Mouse (Mus musculus): ENCODE results near the gene Kcnb1.

The Kcnb1 gene

DNA sequence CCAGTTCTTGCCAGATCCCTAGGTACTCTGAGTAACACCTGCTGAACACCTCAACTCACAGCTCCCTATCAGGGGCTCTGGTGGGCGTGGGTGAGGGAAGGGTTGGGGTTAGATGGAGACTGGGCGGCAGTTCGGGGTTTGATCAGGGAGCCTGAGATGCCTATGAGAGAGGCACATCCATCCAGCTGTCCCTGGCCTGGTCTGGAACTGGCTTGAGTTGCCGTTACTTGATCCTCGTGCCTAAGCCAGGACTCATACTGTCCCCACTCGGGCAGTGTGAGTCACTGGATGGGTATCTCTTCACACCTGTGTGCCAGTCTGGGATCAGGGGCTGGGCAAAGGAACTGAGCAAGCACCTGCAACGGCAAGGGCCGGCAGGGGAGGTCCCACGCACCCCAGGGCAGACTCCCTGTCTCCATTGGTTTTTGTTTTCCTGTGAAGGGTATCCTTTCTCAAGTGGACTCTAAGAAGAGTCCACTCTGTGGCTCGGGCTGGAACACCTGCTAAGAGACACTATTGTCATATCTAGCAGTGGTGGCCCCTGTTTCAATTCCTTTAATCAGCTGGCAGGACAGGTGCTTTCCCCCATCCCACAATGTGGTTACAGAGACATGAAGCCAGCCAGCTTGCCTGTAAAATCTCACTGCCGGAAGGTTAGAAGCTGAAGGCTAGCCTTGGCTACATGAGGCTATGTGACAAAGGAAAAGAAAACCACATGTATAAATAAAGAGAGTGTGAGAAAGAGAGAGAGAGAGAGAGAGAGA is 112.6 kb downstream of the Kcnb1 start:
- DNase-seq = no peak

DNA sequence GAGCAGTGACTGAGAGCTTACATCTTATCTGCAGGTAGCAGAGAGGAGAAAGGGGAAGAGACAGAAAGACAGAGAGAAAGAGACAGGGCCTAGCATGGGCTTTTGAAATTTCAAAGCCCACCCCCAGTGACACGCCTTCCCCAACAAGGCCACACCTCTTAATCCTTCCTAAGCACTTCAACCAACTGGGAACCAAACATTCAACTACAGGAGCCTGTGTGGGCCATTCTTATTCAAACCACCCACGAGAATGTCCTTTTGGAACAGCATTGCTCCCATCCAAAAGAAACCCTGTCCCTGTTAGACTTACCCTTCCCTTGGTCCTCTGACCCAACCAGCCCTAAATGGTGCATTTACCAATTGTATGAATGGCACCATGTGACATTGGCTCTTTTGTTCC is 113.2 kb downstream of the Kcnb1 start:
- DNase-seq = no peak

DNA sequence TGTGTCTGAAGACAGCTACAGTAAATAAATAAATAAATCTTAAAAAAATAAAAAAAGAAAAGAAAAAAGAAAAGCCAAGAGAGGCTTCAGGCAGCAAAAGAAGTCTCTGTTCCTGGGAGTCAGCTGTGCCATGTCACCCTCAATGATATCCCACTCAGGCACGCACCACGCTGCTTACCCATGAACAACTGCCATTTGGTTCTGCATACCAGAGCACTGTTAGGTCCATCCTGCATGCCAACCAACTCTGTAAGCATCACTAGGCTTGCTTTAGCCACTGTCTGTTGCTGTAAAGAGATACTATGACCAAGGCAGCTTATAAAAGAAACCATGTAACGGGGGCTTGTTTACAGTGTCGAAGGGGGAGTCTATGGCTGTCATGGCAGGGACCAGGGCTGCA is 113.6 kb downstream of the Kcnb1 start:
- DNase-seq = no peak

DNA sequence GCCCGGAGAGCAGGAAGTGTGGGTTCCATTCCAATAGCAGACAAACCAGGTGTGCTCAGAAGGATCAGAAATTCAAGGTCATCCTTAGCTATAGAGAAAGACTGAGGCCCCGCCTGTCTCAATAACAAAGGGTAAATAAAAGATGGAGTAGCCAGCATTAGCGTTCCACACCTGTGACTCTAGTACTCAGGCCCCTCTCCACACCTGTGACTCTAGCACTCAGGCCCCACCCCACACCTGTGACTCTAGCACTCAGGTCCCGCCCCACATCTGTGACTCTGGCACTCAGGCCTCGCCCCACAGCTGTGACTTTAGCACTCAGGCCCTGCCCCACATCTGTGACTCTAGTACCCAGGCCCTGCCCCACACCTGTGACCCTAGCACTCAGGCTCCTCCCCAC is 115.4 kb downstream of the Kcnb1 start:
- no peak for DNase-seq

DNA sequence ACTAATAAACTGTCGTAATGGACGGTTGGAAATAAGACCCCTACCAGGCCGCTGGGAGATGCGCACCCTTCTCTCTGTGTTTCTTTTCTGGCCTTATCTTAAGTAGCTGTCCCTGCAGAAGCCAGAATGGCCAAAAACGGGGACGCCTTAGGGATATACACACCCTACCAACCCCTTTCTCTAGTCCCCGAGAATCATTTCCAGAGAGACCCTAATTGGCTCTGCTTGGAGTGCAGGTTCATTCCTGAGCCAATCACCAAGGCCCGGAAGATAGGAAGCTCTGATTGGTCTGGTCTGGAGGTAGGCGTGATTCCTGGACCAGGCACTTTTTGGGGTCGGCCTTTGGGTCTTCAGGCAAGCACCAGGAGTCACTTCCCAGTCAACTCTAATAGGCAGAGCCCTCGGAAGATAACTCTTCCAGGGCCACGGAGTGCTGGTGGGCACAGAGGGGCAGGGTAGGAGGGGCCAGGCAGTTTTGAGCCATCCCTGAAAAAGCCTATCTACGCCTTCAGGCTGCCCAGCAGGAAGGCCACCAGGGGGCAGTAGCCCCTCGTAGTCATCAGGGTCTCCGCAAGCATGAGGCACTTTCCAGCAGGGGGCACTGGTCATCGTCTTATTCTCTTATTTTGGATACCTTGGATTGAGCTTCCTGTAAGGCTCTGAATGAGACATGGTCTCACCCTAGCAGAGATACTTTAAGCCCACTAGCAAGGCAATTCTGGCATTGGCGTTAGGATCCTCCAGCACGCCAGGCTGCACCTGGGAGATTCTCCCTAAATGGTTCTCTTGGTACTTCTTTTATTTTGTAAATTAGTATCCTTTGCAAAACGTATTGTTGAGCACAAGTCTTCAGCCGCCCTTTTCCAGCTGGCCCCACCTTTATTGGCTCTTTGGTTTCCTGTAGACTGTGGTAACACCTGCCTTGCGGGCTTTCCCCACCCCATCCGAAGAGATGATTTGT is 118.0 kb downstream of the Kcnb1 start:
- peak; percentile 94 for DNase-seq

DNA sequence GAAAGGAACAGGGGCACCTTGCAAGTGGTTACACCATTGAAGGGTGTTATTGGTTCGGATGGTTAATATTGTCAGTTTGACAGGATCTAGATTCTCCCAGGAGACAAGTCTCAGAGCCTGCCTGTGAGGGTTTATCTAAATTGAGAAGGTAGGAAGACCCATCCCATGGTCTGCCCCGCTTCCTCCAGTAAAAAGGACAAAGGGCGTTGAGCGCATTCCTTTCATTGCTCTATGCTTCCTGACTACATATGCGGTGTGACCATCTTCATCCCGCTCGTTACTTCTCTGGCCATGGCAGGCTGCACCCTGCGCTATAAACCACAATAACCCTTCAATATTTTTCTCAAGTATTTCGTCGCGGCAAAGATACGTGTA is 118.7 kb downstream of the Kcnb1 start:
- no peak for DNase-seq

DNA sequence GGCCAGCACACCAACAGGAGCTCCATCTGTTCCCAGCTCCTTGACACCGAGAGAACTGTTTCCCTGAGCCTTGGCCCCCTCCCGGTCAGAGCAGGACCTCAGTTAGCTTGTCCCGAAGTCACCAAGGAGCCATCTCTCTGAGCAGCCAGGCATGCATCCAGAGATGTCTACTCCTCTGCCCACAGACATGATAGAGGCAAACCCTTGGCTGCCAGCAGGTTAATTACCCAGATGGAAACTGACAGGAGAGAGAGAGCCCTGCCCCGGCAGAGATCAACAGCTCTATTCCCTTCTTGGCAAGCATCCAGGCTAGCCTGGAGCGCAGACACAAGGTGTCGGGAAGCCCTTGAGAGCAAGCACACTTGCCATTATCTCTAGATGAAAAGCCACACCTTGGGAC is 119.6 kb downstream of the Kcnb1 start:
- DNase-seq = peak; percentile 86

DNA sequence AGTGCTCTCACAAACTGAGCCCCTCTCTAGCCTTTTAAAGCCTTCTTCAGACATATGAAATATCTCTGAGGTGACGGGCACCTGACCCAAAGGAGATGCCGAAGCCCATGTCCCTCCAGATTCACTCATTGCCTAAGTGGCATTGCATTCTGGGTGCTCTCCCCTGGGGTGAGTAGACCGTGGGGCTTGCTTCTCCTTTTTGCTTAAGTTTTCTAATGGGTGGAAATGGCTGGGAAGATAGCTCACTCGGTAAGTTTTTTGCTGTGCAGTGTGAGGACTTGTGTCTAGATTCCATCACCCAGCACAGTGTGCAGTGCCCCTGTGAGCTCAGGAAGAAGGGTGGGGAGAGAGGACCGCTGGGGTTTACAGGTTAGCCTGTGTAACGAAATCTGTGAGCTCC is 122.4 kb downstream of the Kcnb1 start:
- no peak for DNase-seq

DNA sequence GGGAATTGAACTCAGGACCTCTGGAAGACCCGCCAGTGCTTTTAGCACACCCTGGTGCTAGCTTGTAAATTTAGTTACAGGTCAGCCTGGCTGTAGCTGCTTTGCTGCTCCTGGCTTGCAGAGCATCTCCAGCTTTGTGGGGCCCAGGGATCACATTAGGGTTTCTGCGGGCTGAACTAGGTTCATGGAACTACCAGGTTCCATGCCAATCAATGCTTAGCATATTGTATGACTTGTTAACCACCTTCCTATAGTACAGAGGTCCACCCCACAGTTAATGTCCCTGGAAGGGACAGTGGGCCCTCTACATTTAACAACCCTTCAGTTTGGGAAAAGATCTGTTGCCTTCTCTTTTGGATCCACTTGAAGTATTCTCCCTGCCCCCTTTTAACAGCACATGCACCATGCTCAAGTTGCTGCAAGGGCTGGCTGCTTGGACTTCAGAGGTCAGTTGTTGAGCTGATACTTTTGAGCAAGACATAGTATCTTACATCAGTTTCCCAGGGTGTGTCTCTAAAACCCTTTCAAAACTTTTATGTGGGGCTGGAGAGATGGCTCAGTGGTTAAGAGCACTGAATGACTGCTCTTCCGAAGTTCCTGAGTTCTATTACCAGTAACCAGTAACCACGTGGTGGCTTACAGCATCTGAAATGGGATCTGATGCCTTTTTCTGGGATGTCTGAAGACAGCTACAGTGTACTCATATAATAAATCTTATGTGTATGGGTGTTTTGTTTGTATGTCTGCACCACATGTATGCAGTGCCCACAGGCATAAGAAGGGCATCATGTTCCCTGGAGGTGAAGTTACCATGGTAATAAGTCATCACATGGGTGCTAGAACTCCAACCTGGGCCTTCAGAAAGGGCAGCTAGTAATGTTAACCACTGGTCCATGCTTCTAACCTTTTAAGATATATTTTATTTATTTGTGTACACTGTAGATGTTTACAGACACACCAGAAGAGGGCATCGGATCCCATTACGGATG is 123.1 kb downstream of the Kcnb1 start:
- DNase-seq = peak; percentile 20

DNA sequence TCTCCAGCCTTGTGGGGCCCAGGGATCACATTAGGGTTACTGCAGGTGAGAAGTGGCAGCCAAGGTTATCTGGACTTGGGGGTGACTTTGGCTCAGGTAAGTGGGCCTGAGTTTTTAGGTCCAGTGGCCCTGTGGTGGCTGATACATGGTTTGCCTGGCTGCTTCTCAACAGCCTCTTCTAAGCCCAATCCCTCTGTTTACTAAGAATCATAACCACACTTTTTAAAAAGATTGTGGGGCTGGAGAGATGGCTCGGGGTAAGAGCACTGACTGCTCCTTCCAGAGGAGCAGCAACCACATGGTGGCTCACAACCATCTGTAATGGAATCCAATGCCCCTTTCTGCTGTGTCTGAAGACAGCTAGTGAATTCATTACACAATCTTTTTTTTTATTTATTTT is 123.9 kb downstream of the Kcnb1 start:
- no peak for DNase-seq

DNA sequence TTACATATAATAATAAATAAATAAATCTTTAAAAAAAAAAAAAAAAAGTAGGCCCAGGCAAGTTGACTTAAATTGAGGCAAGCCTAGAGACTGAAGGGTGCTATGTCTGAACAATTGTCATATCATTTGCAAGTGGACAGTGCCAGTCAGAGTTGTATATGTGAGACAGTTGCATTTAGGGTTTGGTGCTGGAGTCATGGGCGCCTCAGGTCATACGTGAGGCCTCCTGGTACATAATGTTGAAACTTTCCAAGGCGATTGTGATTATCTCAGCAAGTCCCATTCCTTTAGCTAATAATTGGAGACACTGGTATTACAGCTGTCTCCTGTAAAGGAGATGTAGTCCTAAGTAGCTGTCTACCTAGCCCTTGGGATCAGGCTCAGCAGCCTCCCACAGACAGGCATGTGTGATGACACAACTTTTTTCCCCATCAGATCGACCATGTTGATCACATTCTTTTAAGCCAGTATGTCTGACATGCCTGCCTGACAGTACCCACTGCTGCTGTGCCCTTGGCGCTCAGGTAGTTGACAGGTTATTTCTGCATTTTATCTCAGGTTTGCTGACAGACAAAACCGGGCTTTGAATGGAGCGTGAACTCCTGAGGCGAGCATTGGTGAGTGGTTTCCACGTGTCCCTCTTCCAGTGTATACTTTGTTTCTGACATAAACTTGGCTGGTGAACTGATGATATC is 125.2 kb downstream of the Kcnb1 start:
- no peak for DNase-seq

DNA sequence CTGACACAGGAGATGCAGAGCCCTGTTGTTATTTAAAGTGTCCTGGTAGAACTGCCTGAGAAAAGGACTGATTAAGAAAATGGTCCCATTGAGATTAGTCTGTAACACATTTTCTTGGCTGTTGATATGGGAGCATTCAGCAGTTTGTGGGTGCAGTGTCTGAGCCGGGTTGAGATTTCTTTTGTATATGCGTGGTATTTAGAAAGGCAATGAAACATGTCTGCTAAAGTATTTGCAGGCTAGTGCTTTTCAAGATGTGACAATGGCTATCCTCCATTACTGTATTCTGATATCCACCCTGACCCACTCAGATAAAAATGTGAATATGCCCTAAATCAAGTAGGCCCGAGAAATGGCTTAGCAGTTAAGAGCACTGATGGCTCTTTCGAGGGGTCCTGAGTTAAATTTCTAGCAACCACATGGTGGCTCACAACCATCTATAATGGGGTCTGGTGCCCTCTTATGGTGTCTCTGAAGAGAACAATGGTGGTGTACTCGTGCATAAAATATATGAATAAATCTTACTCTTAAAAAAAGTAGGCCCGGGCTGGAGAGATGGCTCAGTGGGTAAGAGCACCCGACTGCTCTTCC is 126.0 kb downstream of the Kcnb1 start:
- DNase-seq = no peak

DNA sequence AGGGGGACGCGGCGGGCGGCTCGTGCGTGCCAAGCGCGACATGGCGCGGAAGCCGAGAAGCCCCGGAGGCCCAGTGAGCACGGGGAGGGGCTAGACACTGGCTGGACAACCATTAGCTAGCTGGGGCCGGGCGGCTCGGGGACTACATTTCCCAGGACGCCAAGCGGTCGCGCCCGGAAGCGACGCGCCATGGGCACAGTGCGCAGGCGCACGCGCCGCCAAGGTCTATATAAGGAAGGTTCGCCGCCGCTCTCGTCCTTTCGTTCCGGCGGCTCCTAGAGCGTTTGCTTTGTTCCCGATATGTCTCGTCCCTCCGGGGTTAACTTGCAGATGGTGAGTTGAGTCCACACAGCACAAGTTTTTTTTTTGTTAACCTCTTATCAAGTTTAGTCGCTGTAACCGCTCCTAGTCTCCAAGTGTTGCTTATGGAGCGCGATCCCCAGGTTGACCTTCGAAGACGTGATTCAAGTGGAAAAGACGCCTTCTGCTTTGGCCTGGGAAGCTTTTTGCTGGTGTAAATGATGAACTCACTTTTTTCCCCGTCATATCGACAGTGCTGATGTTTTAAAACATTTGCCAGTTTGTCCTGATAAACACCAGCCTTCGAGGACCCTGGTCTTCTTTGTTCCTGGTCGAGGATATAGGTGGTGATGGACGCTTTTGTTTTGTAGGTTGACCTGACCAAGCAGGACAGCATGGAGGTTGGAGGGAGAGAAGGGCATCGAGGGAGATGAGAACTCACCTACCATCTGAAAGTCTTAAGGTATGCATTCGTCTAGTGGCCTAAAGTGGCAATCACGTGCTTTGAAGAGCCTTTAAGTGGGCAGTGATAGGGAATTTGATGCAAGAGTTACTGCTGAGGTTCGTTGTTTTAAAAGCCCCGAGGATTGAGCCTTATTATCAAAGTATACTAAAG is 126.7 kb downstream of the Kcnb1 start, which contains the start of gene Znfx1:
Gene Znfx1 (minus strand): TSS at position 51 of the 916 bp plus-strand sequence.
- peak; percentile 97 for DNase-seq

DNA sequence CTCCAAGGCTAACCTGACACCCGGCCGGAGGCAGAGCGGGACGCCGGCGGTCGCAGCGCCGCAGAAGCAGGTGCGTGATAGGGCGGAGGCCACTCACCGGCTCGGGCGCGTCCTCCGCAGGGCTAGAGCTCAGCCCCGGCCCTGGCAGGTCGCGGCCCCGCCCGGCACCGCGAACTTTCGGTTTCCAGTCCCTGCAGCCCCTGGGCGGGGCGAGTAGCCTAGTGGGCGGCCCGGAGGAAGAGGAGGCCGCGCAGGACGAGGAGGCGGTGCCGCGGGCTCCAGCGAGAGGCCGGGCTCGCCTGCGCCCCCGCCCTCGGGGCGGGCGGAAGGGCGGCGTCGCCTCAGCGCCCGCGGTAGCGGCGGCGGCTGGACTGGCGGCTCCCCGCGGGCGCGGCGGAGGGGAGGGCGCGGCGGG is 127.5 kb downstream of the Kcnb1 start:
- DNase-seq = peak; percentile 87

DNA sequence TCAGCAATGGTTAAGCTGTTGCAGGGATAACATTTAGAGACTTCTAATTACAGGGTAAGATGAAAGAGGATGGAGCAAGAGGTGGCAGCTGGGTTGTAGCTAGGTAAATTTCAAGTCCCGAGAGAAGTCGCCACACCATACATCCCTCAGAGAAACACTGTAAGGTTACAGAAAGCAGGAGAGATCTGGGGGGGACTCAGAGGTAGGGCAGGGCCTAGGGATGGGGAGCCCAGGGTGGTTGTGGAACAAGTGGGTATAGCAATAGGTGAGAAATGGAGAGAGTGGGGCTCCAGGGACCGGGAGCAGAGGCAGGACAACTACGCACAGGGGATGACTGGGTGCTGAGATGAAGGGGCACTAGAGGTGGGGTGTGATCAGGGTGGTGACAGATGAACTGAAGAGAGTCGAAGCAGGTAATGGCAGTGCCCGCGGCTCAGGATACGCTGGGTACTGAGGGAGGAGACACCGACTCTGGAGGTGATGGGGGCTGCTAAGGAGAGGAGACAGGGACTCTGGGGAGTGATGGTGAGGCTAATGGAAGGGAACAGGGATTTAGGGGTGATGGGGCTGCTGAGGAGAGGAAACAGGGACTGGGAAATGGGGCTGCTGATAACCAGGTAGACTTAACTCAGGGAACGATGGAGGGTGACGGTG is 128.4 kb downstream of the Kcnb1 start:
- no peak for DNase-seq

DNA sequence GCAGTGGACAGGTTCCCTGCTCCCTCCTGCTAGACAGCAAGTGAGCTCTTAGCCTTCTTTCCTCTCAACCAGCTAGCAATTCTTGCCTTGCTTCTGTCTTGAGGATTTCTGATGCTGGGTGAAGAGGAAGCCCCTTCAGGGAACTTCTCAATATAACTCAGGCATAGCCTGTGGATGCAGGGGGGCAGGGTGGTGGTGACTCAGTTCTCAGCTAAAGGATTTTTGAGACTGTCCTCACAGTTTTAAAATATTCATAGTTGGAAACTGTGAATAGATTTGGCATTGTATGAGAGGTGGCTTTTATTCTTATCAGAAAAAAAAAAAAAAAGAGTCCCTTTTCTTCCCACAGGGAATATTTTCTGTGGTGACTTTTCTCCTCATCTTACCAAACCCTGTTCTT is 129.2 kb downstream of the Kcnb1 start:
- no peak for DNase-seq

DNA sequence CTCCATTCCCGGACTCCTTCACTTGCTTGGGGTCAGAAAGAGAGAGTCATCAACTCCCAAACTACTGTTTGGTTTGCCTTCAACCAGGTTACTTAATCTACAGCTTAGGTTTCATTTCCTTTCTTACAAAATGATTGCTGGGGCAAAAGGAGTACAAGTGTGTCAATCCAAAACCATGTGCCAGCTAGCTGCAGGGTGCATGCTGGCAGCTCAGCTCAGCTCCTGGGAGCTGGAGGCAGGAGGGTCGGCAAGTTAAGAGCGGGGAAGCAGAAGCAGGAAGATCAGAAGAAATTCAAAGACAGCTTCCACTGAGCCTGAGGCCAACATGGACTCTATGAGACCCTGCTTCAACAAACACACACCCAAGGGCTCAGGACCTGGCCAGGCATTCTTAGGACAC is 129.6 kb downstream of the Kcnb1 start:
- no peak for DNase-seq

DNA sequence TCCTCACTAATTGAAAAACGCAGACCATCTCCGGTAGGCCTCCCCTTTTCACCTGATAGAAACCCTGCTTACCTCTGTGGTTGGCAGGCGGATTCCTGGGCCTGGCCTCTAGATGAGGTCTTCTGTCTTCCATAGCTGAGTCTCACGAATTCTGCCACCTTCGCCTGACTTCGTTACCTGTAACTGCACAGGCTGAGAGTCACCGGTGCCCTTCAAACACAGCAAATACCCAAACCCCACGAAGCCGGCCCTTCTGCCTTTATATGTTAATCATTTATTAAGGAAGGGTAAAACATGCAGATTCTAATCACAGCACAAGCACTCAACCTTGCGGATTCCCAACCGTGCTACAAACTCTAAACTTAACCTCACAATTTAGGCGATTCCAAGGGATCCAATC is 130.0 kb downstream of the Kcnb1 start:
- no peak for DNase-seq

DNA sequence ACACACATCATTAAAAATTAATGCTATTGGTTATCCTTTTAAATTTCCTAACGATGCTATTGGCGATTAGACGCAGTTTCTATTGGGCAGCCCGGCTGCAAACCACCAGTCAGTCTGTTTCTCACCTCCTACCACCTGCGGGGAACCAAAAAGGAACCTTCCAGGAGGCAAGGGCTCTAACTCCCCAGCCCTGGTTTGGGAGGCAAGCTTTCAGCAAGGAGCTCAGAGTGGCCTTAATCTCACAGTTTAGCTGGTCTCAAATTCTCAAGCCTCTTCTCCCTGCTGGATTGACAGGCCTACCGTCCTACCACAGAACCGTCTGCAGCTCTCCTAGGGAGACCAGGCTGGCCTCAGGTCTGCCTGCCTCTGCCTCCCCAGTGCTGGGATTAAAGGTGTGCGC is 130.4 kb downstream of the Kcnb1 start:
- DNase-seq = no peak

DNA sequence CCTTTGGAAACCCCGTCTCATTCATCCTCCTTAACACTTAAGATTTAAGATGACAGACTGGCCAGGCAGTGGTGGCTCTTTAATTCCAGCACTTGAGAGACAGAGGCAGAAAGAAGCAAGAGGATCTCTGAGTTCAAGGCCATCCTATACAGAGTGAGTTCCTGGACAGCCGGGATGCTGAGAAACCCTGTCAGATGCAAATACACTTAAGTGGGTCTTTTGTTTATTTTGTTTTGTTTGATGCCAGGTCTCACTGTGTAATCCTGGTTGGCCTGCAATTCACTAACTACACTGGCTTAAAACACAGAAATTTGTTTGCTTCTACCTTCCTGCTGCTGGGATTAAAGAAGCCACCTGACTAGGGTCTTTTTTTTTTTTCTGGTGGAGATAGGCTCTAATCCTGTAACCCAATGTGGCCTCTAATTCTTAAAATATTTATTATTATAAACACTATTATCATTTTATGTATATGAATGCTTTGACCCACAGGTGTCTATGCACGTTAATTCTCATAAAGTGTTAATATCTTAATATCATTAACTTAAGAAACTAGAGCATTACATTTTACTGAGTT is 131.1 kb downstream of the Kcnb1 start:
- DNase-seq = no peak
